Mouse (Mus musculus): ENCODE results near the gene Rom1. TPM values are rescaled to one million over a fixed set of nuclear protein-coding genes. Genes with fewer than 3 reads are reported as not detected.
"Not testable (repeated sequence)": the region's sequence is repeated elsewhere in the genome, so short reads cannot be mapped to it uniquely, and the experiment has no call there.

Rom1 gene
- total RNA-seq (2014; rRNA removed), result 1.7 and 2.3 TPM in 2 replicates
- 5.0 and 7.8 TPM in 2 replicates for polyA plus RNA-seq (2012; rRNA removed)

GRCm38 (mm10) chr19:8929224-8930088 is at the start of gene Rom1, which contains the start of gene Eml3:
Gene Rom1, minus strand, starts transcription at chr19:8929356.
Gene Eml3, plus strand, starts transcription at chr19:8929552.
- under 1% methylated on average over 65 of the region's 74 CpGs for WGBS
- TF ChIP-seq POLR2A (IDR thresholded peaks at IDR 0.05; ENCODE audit: extremely low read depth, insufficient read depth, low read length), result peak; percentile 34; the same call in 1 of the 2 replicates
- 0 out of 2 replicates have a peak, but pooled peaks have one; percentile 13 for TF ChIP-seq CTCF (IDR thresholded peaks at IDR 0.05; ENCODE audit: low read depth, low read length)
- H3K27ac ChIP-seq (replicated peaks; ENCODE audit: insufficient read depth, low read depth, low read length), result peak within 1 kb of the TSS; percentile 80
- H3K79me2 ChIP-seq (ENCODE audit: control insufficient read depth, insufficient read depth, low read length), result no peaks in the 10 kb centered on the region
- peak; percentile 84 for DNase-seq (ENCODE audit: extremely low read depth, low read depth, low spot score)
- H3K36me3 ChIP-seq (ENCODE audit: control insufficient read depth, insufficient read depth, low read length), result peaks cover 9% of the 10 kb centered on the region; the same call in 1 of the 2 replicates
- peak within 1 kb of the TSS; percentile 96 for H3K9ac ChIP-seq (ENCODE audit: low read depth, low read length)
- H3K27me3 ChIP-seq (ENCODE audit: control insufficient read depth, insufficient read depth, low read length), result no peaks in the 10 kb centered on the region
- peaks cover 9% of the 10 kb centered on the region for H3K4me1 ChIP-seq (ENCODE audit: control insufficient read depth, insufficient read depth, low read length)
- H3K4me3 ChIP-seq (ENCODE audit: insufficient read depth, low read depth, low read length), result peak within 1 kb of the TSS; percentile 82

DNA sequence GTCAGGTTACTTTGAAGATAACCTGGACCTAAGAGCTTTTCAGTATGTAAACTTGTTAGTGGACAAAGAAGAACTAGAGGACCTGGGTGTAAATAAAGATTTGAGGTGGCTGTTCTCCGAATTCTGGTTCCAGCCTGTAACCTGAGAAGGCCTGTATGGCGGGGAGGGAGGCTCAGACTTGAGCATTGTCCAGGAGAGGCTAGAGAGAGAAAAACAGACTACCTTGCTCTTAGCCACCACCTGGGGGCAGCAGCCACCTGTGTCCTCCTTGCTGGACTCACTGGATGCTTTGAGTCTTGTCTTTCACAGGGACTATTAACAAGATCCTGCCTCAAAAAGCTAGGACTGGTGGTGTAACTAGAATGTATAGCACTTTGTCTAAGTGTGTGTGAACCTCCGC is 47.4 kb upstream of the Rom1 start:
- WGBS, result 62% methylated on average over 3 of the region's 3 CpGs
- no peak overlapping the region for H3K27ac ChIP-seq (replicated peaks; ENCODE audit: insufficient read depth, low read depth, low read length)
- H3K9ac ChIP-seq (ENCODE audit: low read depth, low read length), result no peak overlapping the region
- peaks cover 5% of the 10 kb centered on the region; the same call in 1 of the 2 replicates for H3K4me1 ChIP-seq (ENCODE audit: control insufficient read depth, insufficient read depth, low read length)
- H3K36me3 ChIP-seq (ENCODE audit: control insufficient read depth, insufficient read depth, low read length), result peaks cover 56% of the 10 kb centered on the region
- DNase-seq (ENCODE audit: extremely low read depth, low read depth, low spot score), result peak; percentile 34
- H3K4me3 ChIP-seq (ENCODE audit: insufficient read depth, low read depth, low read length), result no peak overlapping the region
- no peaks in the 10 kb centered on the region for H3K79me2 ChIP-seq (ENCODE audit: control insufficient read depth, insufficient read depth, low read length)
- H3K27me3 ChIP-seq (ENCODE audit: control insufficient read depth, insufficient read depth, low read length), result no peaks in the 10 kb centered on the region
- TF ChIP-seq CTCF (IDR thresholded peaks at IDR 0.05; ENCODE audit: low read depth, low read length), result peak; percentile 85
- TF ChIP-seq POLR2A (IDR thresholded peaks at IDR 0.05; ENCODE audit: extremely low read depth, insufficient read depth, low read length), result no peak

GRCm38 (mm10) chr19:8975491-8975890 is 46.3 kb upstream of the Rom1 start:
- Histone ChIP-seq H3K9ac (ENCODE audit: low read depth, low read length) (no peak overlapping the region), H3K4me1 (ENCODE audit: control insufficient read depth, insufficient read depth, low read length) (peaks cover 5% of the 10 kb centered on the region; the same call in 1 of the 2 replicates), H3K27me3 (ENCODE audit: control insufficient read depth, insufficient read depth, low read length) (no peaks in the 10 kb centered on the region), H3K27ac (replicated peaks; ENCODE audit: insufficient read depth, low read depth, low read length) (no peak overlapping the region), H3K4me3 (ENCODE audit: insufficient read depth, low read depth, low read length) (no peak overlapping the region), H3K36me3 (ENCODE audit: control insufficient read depth, insufficient read depth, low read length) (peaks cover 66% of the 10 kb centered on the region), H3K79me2 (ENCODE audit: control insufficient read depth, insufficient read depth, low read length) (no peaks in the 10 kb centered on the region)
- DNase-seq (ENCODE audit: extremely low read depth, low read depth, low spot score), result peak; percentile 49
- 83% methylated on average over 2 of the region's 2 CpGs for WGBS
- TF ChIP-seq POLR2A (IDR thresholded peaks at IDR 0.05; ENCODE audit: extremely low read depth, insufficient read depth, low read length) (no peak), CTCF (IDR thresholded peaks at IDR 0.05; ENCODE audit: low read depth, low read length) (no peak)

GRCm38 (mm10) chr19:8974638-8975037 is 45.5 kb upstream of the Rom1 start:
- peaks cover 74% of the 10 kb centered on the region for H3K36me3 ChIP-seq (ENCODE audit: control insufficient read depth, insufficient read depth, low read length)
- no peak overlapping the region for H3K9ac ChIP-seq (ENCODE audit: low read depth, low read length)
- H3K79me2 ChIP-seq (ENCODE audit: control insufficient read depth, insufficient read depth, low read length), result no peaks in the 10 kb centered on the region
- 82% methylated on average over 1 of the region's 1 CpGs for WGBS
- H3K4me1 ChIP-seq (ENCODE audit: control insufficient read depth, insufficient read depth, low read length), result peaks cover 5% of the 10 kb centered on the region; the same call in 1 of the 2 replicates
- H3K27me3 ChIP-seq (ENCODE audit: control insufficient read depth, insufficient read depth, low read length), result no peaks in the 10 kb centered on the region
- no peak for DNase-seq (ENCODE audit: extremely low read depth, low read depth, low spot score)
- H3K4me3 ChIP-seq (ENCODE audit: insufficient read depth, low read depth, low read length), result no peak overlapping the region
- no peak overlapping the region for H3K27ac ChIP-seq (replicated peaks; ENCODE audit: insufficient read depth, low read depth, low read length)
- TF ChIP-seq POLR2A (IDR thresholded peaks at IDR 0.05; ENCODE audit: extremely low read depth, insufficient read depth, low read length) (no peak), CTCF (IDR thresholded peaks at IDR 0.05; ENCODE audit: low read depth, low read length) (no peak)

DNA sequence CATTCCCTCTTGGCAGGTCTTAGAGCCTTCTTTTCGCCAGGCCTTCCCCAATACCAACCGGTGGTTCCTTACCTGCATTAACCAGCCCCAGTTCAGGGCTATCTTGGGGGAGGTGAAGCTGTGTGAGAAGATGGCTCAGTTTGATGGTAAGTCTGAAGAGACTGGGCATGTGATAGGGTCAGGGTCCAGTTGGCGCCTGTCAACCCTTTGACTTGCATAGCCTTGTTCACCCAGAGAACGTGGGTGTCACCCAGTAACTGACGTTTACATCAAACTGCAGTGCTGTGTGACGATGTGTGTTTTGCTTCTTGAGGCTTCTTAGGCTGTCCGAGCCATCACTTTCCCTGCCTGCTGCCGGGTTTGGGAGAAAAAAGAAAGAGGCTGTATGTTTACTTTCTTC is 43.3 kb upstream of the Rom1 start:
- peaks cover 63% of the 10 kb centered on the region for H3K36me3 ChIP-seq (ENCODE audit: control insufficient read depth, insufficient read depth, low read length)
- peak; percentile 63 for DNase-seq (ENCODE audit: extremely low read depth, low read depth, low spot score)
- not testable (repeated sequence) for H3K27me3 ChIP-seq (ENCODE audit: control insufficient read depth, insufficient read depth, low read length); H3K27ac ChIP-seq (replicated peaks; ENCODE audit: insufficient read depth, low read depth, low read length); H3K79me2 ChIP-seq (ENCODE audit: control insufficient read depth, insufficient read depth, low read length); H3K4me3 ChIP-seq (ENCODE audit: insufficient read depth, low read depth, low read length); H3K9ac ChIP-seq (ENCODE audit: low read depth, low read length); H3K4me1 ChIP-seq (ENCODE audit: control insufficient read depth, insufficient read depth, low read length)
- 47% methylated on average over 8 of the region's 8 CpGs for WGBS

DNA sequence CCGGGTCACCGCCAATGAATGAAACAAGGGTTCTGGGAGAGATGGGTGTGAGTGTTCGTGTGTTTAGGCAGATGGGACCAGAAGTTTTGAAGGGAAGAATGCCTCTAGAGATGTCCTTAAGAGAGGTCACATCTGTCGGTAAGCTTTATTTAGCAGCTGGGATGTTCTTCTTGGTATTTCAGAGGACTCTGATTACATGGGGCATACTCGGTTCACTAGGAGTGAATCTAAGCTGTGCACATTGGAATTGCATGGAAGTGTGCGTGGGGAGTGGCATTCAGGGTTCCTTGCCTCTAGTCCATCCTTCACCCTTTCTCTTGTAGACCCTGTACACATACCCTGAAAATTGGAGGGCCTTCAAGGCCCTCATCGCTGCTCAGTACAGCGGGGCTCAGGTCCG is 38.7 kb upstream of the Rom1 start:
- WGBS, result 9% methylated on average over 9 of the region's 9 CpGs
- Histone ChIP-seq H3K4me3 (ENCODE audit: insufficient read depth, low read depth, low read length) (peak overlapping the region; percentile 74), H3K79me2 (ENCODE audit: control insufficient read depth, insufficient read depth, low read length) (peaks cover 8% of the 10 kb centered on the region; the same call in 1 of the 2 replicates), H3K27ac (replicated peaks; ENCODE audit: insufficient read depth, low read depth, low read length) (no peak overlapping the region), H3K9ac (ENCODE audit: low read depth, low read length) (peak overlapping the region; percentile 89), H3K4me1 (ENCODE audit: control insufficient read depth, insufficient read depth, low read length) (peaks cover 16% of the 10 kb centered on the region), H3K27me3 (ENCODE audit: control insufficient read depth, insufficient read depth, low read length) (no peaks in the 10 kb centered on the region), H3K36me3 (ENCODE audit: control insufficient read depth, insufficient read depth, low read length) (peaks cover 49% of the 10 kb centered on the region)
- TF ChIP-seq POLR2A (IDR thresholded peaks at IDR 0.05; ENCODE audit: extremely low read depth, insufficient read depth, low read length) (no peak), CTCF (IDR thresholded peaks at IDR 0.05; ENCODE audit: low read depth, low read length) (no peak)
- no peak for DNase-seq (ENCODE audit: extremely low read depth, low read depth, low spot score)
